Mouse (Mus musculus) layer of hippocampus, adult 18-20 months (tissue): Measurements from ENCODE around the gene Pus7l. TPM values are rescaled to one million over a fixed set of nuclear protein-coding genes. Genes with fewer than 3 reads are reported as not detected.

Experiments
- DNase-seq, 2 experiments: peaks; one replicate each; pipeline ENCODE4 v3.0.0; 2022; ENCODE audit warnings: low spot score in 2 of 2
- long read RNA-seq: library from polyadenylated mRNA; stranded (forward); transcript quantifications from one replicate; pipeline ENCODE4 v2.0.0, GENCODE M21; 2021
- total RNA-seq, 2 experiments: library from RNA; stranded (reverse); gene quantifications; 2 replicates each; pipeline ENCODE4 v1.2.3; 2021

Pus7l gene
- 1 to 10 TPM; 2.7 to 3.5 TPM for total RNA-seq
- long read RNA-seq, partial matches to known transcripts: 1 of 3 reads
- long read RNA-seq, other reads (novel, unspliced or antisense): 0 of 3 reads

DNA sequence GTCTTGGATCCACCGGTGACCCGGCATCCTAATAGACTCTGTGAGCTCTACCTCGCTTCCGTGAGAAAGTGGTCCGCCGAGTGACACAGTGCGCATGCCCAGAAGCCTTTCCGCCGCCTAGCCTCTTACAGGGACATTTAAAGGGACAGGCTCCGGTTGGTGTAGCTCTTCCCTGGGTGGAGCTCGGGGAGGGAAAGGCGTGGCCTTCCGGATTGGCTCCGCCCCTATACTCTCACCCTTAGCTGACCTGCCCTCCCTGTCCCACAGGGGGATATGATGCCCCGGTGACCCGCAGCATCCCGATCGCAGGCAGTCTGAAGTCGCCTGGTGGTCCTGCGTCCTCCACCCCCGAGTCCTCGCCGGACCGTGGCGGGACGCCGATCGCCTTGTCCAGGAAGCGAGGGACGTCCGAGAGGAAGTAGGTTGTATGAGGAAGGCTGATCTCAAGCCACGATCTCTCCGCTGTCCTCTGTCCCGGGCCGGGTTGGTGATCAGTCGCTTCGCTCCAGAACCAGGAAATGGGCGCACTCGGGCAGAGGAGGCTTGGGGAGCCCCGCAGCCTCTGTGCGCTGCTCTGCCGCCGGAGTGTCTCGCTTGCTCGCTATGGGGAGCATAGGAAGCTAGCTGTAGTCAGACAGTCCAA lies at the start of gene Pus7l, which contains the start of gene Irak4:
Gene Pus7l (minus strand): TSS at position 139 of the 643 bp plus-strand sequence.
Gene Irak4 (plus strand): TSS at position 235 of the 643 bp plus-strand sequence.
- DNase-seq: peak; percentile 87 to 94

DNA sequence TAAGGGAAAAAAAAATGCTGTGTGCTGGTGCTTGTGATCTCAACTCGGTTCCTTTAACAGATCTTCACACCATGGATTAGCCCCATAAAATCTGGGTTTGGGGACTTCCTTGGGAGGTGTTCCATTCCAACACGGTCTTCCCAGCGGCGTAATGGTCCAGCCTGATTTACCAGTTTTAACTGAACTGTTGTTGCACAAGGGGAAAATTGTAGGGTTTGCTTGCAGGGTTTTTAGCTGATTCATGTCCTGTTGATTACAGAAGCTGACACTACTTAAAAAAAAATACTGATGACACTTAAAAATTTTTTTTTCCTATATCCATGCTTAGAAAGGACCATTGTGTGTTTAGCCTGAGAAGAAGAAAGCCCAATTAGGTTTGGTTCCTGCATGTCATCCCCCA lies 48.0 kb upstream of the Pus7l start:
- DNase-seq: no peak

DNA sequence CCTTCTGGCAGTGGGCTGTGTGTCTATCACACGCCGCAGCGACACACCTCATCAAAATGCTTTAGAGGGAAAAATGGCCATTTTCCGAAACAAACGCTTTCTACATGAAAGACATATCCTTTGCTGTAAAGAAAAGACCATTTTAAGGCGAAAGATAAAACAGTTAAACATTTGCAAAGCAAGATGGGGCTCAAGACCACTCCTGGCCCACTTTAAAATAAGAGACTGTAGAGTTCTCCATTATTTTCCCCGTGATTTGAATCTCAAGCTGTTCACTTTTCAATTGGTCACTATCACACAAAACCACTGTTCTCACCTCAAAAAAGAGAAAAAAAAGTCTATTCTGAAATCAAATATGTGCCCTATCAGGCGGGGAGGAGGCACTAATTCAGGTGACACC lies 46.7 kb upstream of the Pus7l start:
- DNase-seq: no peak

DNA sequence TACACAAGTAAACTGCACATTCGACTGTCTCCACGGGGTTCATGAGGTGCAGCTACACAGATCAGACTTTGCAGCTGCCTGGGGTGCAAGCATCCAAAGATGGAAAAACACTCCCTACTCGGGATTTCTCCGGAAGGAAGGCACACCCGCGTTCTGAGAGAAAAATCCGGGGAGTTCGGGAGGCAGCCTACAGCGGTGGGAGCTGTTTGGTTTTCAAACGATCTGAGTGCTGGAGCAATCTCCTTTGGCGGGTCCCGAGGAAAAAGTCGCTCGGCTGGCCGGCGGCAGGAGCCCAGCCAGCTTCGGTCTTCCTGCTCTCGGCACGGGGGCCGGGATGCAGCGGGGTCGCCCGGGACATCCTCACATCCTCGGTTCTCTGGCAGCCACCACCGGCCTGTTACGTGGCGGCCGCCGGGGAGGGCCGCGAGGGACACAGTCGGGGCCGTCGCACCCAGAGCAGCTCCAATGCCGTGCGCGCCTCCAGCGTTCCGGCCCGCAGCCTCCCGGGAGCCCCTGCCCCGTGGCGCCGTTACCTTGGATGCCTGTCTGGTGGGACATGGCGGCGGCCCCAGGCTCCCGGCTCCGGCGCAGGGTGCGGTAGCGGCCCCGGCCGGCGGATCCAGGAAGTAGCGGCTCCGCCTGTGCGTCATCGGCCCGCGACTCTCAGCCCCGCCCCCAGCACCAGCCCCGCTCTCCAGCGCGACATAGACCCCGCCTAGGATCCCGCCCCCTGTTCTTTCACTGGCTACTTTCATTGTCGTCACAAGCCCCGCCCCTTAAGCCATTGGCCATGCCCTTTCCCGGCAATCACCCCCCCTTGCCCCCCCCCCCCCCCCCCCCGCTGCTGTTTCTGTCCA lies 46.1 kb upstream of the Pus7l start, which contains the start of gene Twf1:
Gene Twf1 (minus strand): TSS at position 671 of the 857 bp plus-strand sequence.
- DNase-seq: peak; percentile 96 to 99

DNA sequence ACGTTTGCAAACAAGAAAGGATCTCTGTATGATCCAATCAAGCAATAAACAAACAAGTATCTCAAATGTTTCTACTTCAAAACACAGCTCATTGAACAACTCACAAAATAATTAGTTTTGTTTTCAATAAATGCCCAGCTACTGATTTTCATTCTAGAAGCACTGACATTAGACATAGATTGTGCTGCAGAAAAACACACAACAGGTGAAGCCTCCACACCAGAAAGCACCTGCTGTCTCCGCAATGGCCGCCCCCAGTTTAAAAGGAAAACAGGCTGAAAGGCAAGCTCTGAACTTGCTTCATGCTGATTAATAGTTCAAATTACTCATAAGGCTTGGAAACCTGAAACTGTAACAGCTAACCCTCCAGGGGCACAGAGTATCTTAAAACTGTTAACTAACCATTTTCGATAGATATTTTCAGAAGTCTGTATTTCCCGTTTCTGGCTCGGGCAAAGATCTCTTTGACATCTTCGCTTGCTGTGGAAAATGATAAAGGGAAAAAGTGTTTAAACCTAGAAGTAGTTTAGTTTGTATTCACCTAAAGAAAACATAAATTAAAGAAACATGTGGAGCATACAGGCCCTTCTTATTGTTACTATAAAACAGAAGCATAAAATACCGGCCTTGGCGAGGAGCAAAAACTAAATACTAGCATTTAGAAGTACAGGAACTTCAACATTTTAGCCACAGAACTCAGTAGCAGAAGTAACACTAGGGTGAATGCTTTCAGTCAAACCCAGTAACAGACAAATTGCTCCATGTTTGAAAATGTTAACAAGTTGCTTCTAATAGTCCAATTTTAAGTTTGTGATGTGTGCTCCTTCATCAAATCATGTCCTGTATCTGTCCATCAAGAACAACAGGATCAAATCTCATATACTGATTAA lies 44.7 kb upstream of the Pus7l start:
- no peak for DNase-seq

DNA sequence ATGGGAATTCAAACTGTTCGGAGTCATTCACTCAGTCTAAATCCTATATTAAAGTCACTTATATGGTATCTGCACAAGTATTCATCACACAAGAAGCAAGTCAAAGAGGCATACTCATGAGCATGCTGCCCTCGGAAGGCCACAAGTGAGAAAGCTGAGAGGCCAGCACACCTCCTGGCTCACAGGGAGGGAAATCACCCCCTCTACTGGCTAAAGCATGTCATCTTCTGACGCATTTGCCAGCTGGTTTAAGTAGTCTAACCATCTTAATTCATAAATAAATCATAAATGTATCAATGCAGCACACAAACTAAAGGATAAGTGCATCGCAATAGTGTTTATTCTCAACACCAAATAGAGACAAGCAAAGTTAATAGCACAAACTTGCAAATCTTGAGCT lies 41.4 kb upstream of the Pus7l start:
- DNase-seq: no peak

DNA sequence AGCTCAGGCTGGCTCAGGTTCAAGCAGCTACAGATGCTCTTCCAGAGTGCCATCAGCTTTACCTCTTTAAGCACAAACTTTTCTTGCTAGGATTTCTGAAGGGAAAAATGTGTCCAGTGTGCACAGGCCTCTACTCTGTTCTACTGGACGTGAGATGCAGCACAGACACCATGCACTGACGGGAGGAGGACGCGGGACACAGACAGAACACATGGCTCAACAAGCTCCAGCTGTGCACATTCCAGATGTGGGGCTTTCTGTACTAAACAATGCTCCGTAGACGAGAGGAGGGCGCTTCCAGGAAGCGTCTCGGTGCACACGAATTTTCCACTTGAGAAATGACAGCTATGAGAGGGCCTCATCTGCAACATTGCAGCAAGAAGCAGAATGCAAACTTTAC lies 39.8 kb upstream of the Pus7l start:
- no peak for DNase-seq

DNA sequence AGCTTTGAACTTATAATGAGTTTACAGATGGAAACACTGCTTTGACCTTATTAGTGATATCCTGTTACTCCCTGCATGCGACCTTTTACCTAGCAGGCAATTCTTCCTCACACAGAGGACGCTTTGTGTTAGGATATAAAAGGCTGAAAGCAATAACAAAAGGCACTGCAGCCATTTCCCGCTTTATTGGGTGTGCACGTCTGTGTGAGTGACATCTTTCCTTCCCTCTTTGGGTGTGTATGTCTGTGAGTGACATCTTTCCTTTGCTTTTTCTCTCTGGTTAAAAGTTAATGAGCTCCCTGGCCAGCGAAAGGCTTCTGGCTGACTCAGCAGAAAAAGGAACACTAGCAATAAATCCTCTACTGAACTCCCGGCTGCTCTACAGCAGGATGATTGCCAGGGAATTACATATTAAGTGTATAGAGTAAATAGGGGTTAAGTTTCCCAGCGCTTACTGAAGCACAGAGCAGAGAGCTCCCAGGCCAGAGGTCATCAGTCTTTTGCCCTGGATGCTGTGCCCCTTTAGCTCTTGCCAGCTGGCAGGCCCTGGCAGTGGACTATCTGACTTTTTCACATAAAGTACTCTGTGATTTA lies 38.8 kb upstream of the Pus7l start:
- DNase-seq: no peak

DNA sequence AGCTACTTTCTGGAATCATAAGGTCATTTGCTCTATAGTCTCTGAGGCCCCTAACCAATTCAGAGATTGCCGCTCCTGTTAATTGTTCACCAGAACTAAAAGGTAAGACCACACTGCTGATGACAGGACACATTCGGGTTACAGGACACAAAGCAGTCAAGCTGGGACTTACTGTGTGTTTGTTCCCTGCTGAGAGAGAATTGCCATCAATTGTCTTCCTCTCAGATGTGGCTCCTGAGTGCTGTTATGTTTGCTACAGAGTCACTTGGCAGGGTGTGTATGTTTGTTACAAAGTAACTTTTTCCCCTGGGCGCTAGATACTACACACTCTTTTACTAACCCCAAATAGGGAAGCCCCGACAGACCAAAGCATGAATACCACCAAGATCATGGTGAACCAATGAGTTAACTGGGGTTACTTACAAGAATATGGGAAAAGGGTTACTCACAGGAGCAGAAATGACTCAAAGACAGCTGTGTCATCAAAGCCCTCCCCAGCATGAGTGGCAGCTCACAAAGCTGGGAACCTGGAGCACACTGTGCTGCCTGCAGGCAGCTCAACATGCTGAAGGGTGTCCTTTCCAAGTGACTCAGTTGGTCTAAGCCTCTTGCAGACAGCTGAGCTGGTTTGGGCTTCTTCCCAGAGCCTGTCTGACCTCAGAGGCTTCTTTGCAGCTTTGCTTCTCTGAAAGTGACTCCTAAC lies 31.4 kb upstream of the Pus7l start:
- no peak for DNase-seq

DNA sequence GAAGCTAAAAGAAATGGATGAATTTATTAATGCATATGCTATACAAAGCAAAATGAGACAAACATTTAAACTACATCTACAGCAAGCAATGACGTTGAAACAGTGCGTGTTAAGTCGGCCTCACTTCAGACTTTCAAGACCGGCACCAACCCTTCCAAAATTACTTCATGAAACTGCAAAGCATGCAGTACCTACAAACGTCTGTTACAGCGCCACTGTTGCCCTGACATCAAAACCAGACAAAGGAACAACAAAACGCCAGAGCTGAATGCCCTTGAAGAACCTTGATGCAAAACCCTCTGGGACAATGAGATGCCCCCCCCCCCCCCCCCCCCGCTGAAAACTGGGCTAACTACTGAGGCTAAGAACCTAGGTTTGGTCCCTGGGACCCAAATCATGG lies 29.4 kb upstream of the Pus7l start:
- DNase-seq: no peak

DNA sequence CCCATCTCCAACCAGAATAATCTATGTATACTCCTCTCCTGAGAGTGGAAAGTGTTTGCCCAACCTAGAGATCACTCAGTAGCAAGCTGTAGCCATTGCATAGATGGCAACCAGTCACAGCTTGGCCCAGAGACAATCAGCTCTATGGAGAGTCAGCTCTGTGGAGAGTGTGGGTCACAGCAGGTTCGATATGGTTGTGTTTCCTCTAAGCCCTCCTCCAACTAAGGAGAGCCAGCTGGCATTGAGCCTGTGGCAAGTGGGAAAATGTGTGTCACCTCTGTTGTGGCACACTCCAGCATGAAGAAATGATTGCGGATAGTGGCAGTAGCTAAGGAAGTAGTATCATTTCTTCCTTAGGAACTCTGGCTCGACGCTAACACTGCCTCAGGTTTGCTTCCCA lies 28.2 kb upstream of the Pus7l start:
- DNase-seq: no peak

DNA sequence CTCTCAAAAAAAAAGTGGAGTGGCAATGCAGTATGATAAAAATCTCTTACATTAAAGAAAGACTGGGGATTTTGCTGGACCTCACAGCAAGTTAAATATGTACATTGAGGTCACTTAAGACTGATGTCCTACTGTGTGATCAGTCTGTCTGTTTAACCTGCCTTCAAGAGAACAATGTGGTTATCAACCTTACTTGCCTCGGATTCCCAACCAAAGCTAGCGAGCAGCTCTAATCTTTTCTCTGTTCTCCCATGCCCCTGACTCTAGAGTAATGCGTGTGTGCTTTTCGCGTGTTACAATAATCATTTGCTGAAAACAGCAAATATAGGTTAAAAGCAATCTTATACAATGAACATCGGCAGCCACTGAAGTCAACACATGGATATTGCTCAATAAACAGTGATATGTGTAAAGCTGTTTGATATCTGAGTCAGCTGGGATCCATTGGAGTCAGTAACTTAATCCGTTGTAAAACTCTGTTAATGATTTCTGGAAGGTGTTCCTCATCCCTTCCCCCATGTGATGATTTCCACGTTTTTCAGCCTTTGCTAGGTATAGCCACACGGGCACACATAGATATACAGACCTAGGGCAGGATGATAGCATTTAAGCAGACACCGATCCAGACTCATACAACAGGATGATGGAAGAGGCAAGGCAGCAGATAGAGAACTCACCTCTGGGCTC lies 25.3 kb upstream of the Pus7l start:
- DNase-seq: no peak

DNA sequence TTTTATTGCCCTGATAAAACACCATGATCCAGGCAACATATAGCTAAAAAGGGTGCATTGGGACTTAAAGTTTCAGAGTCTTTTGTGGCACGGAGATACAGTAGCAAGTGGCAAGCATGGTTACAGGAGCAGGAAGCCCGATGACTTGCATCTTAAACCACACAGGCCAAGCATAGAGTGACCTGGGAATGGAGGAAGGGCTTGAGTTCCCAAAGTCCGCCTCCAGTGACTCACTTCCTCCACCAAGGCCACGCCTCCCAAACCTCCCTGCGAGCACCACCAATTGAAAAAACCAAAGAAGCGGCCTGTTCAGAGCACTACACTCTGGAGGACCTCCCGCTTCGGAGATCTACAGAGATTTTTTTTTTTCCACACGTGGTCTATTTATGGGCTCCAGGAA lies 22.5 kb upstream of the Pus7l start:
- no peak for DNase-seq

DNA sequence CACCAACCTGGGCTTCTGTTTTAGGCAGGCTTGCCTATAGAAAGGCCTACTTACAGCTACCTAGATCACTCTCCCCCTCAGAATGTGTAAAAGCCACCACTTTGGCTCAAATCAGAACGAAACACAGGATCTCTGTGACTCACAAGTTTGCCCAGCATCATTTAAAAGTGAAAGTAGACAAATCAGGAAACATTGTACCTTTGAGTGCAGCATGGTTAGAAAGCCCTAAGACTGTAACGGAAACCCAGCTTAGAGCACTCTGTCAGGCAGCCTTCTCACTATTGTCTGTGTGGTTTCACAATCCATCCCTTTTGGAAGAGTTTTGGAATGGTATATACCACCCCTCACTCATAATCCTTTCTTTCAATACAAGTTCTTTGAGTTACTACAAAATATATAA lies 21.6 kb upstream of the Pus7l start:
- no peak for DNase-seq

DNA sequence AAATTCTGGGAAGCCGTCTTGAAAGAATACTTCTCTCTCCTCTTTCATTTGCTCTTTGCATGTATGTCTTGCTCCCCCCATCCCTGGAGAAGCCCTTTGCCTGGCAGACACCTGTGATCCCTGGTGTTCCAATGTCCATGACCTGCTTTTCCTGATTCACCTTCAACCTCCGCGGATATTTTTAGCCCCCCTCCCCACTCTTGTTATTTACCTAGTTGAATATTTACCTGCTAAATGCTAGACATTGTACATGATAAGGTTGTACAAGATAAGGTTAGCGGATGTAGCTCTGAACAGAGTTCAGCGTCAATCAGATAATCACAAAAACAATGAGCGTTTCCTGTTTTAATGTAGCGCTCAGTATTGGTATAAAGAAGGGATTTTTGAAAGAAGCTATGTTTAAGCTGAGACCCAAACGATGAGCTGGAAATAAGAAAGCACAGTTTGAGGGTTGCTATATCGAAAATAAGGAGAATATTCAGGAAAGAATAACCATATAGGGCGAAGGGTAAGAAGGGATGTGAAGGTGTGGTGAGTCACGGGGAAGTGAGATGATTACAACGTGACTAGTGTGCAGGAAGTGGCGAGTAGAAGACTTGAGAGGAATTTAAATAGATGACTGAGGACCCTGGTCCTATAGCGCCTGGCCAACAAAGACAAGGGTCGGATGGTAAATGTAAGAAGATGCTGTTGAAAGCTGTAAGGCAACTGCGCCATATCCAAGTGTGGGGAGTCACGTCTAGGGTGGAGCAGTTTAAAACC lies 15.7 kb upstream of the Pus7l start:
- no peak for DNase-seq

DNA sequence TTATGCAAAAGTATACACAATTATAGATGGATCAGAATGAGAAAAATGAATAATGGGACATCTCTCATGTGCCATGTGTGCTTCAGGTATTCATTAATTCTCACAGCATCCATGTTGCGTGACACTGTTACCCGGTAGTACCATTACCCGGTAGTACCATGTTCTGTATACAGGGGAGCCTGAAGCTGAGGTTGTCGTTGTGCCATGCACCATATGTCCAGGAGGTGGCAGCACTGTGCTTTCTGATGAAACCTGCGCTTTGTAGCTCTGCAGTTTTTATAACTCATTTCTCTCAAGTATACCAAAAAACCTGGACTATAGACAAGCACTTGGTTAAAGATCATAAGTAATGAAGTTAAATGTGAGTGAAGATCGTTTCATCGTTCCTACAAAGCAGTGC lies 14.1 kb upstream of the Pus7l start:
- DNase-seq: peak; percentile 79 to 96

DNA sequence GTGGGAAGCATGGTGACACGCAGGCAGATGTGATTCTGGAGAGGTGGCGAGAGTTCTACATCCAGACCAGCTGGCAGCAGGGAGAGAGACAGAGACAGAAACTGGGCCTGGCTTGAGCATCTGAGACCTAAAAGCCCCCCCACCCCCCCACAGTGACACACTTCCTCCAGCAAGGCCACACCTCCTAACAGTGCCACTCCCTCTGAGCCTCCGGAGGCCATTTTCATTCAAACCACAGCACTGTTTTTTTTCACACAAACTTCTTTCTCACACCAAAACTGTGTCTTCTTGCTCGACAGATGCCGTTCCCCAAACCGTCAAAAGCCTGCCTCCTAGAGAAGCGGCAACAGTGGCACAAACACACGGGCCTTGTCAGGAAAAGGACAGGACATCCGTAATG lies 10.2 kb upstream of the Pus7l start:
- DNase-seq: no peak

DNA sequence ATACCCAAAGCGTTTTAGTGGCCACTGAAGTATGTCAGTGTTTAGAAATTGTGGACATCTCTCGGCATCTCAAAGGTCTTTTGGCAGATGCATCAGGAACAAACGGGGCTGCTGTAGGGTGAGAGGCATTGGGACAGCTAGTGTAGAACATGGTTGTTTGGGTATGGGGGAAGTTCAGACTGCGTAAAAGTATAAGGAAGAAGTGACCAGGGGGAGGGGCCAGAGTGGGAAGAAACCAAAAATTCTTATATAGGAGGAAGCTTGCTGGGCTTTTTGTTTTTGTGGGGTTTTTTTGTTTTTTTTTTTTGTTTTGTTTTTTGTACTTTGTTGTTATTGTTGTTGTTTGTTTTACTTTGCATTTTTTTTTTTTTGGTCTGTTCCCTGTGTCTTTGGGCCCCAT lies 1.5 kb upstream of the Pus7l start:
- no peak for DNase-seq

DNA sequence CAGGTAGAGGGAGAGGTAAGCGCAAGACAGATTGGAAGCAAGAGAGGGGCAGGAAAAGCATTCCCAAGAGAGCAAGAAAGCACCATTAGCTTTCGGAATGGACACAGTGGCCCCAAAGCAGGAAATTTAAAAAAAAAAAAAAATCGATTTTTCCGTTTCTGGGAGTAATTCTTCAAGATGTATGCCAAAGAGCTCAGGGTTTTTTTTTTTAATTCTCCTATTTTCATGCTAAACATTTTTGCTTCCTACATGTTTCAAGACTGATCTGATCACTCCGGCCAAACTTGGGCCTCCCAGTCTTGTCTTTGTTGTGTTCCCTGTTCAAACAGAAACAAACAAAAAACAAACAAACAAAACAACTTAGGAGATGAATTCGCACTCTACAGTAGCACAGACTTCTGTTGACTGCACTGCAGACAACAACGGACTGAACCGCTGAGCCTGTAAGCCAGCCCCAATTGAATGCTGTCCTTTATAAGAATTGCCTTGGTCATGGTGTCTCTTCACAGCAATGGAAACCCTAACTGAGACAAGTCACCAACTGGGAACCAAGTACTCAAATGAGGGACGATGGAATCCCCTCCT lies 797 bp upstream of the Pus7l start:
- no peak for DNase-seq
